Mouse (Mus musculus): ENCODE measurements around the gene Disc1.

- no peak for TF ChIP-seq CTCF (IDR thresholded peaks at IDR 0.05; ENCODE audit: control insufficient read depth, insufficient read depth, insufficient read length)
- TF ChIP-seq MAX (IDR thresholded peaks at IDR 0.05), result no peak
- TF ChIP-seq USF1 (IDR thresholded peaks at IDR 0.05; ENCODE audit: low read depth), result no peak
- TF ChIP-seq MYOG (IDR thresholded peaks at IDR 0.05; ENCODE audit: control insufficient read depth, extremely low read depth, insufficient read length), result no peak
- no peak for TF ChIP-seq CEBPB (IDR thresholded peaks at IDR 0.05; ENCODE audit: low read depth)
- no peak for TF ChIP-seq MYOD1 (IDR thresholded peaks at IDR 0.05; ENCODE audit: control insufficient read depth, insufficient read length, low read depth)
Measured at GRCm38 (mm10) chr8:125116616-125117015, 62.6 kb downstream of the Disc1 start.
